Mouse (Mus musculus): ENCODE measurements around the gene Rbm34.

GRCm38 (mm10) chr8:126931720-126932119 lies 39.2 kb downstream of the Rbm34 start:
- TF ChIP-seq CTCF (IDR thresholded peaks at IDR 0.05; ENCODE audit: borderline replicate concordance, extremely low read depth, insufficient read depth, insufficient read length) (peak; percentile 40; the same call in 1 of the 2 replicates), POLR2A (IDR thresholded peaks at IDR 0.05; ENCODE audit: borderline replicate concordance, extremely low read depth, insufficient read depth, insufficient read length, poor library complexity, severe bottlenecking) (no peak)
